Mouse (Mus musculus) C2C12 (cell line): ENCODE measurements at regions not wholly inside any gene's neighbourhood (a gene's known extent, or its start where the extent isn't known, plus 50 kb on each side); places are given as distances from the start of the nearest gene placed in this dataset.

Experiments used
- H3K27me3 ChIP-seq: one replicate; pipeline ENCODE4 v1.6.1; 2011; ENCODE audit not compliant: control insufficient read depth, insufficient read depth, insufficient read length
- H3K36me3 ChIP-seq: one replicate; pipeline ENCODE4 v1.6.1; 2011; ENCODE audit not compliant: control insufficient read depth, insufficient read depth
- H3K4me3 ChIP-seq: one replicate; pipeline ENCODE4 v1.5.1; 2011; ENCODE audit warnings: mild to moderate bottlenecking, control low read depth; ENCODE audit not compliant: poor library complexity, insufficient read depth, severe bottlenecking
- H3K79me2 ChIP-seq: one replicate; pipeline ENCODE4 v1.6.1; 2011; ENCODE audit not compliant: control insufficient read depth, insufficient read depth
- H3K79me3 ChIP-seq: one replicate; pipeline ENCODE4 v1.6.1; 2011; ENCODE audit warnings: low read depth, control low read depth
- H3ac ChIP-seq: one replicate; pipeline ENCODE3; 2011; ENCODE audit warnings: low read depth; ENCODE audit not compliant: control insufficient read depth, insufficient read length
- CEBPB ChIP-seq: IDR thresholded peaks from one replicate; pipeline ENCODE4 v1.6.1; 2011; ENCODE audit warnings: low read depth, mild to moderate bottlenecking, control low read depth, moderate library complexity
- CTCF ChIP-seq: IDR thresholded peaks from one replicate; pipeline ENCODE4 v1.5.1; 2011; ENCODE audit not compliant: control insufficient read depth, insufficient read depth, insufficient read length
- FOSL1 ChIP-seq: IDR thresholded peaks from one replicate; pipeline ENCODE4 v1.8.0; 2011; ENCODE audit warnings: mild to moderate bottlenecking, low read length; ENCODE audit not compliant: poor library complexity, insufficient read depth, severe bottlenecking
- MAX ChIP-seq: IDR thresholded peaks from one replicate; pipeline ENCODE4 v1.6.1; 2011; ENCODE audit warnings: mild to moderate bottlenecking, control low read depth
- MYOD1 ChIP-seq: IDR thresholded peaks from one replicate; pipeline ENCODE4 v1.6.1; 2011; ENCODE audit warnings: low read depth; ENCODE audit not compliant: control insufficient read depth, insufficient read length
- MYOG ChIP-seq: IDR thresholded peaks from one replicate; pipeline ENCODE4 v1.6.1; 2011; ENCODE audit not compliant: control insufficient read depth, insufficient read length; ENCODE audit errors: extremely low read depth
- USF1 ChIP-seq: IDR thresholded peaks from one replicate; pipeline ENCODE4 v1.6.1; 2011; ENCODE audit warnings: low read depth, mild to moderate bottlenecking, control low read depth, moderate library complexity

DNA sequence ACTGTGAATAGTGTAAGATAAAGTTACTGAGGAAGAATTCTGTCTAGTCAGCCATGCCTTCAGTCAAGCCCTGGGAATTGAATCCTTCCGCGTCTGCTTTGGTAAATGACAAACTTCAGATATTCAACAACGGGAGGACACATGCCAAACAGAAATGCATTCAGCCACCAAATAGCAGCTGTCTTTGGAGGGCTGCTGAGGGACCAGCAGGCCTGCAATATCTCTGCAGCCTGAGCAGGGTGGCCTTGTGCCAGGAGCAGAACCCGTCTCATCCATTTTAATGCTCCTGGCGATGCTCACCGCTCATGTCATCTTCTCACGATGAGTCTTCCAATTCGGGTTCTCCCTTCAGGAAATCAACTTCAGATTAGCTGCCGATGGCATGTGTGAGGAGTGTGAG, 87.1 kb upstream of the Pik3r1 start:
- H3K4me3 ChIP-seq = no peak overlapping the region
- H3K79me3 ChIP-seq = no peaks in the 10 kb centered on the region
- TF ChIP-seq MYOD1 (no peak), USF1 (no peak), MYOG (no peak), CEBPB (no peak), MAX (no peak), CTCF (no peak), FOSL1 (no peak)

DNA sequence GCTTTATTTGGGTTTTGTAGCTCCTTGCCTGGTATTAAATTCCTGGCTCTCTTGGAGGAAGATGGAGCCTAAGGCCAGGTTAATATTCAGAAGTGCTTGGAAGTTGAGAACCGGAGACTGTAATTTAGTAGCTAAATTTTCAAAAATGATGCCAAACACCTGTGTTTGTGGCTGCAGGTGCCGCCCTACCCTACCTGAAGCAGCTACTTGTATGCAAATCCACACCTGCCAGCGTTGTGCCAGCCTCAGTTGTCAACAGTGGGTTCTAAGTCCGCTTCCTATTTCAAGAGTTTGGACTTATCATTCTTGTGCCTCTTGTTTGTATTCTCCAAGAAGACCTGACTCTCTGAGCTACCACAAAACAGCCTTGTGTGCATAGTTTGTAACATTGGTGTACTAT, 92.7 kb upstream of the Pik3r1 start:
- TF ChIP-seq FOSL1 (no peak), MYOD1 (no peak), CEBPB (no peak), MAX (no peak), USF1 (no peak), MYOG (no peak), CTCF (no peak)
- Histone ChIP-seq H3K79me3 (no peaks in the 10 kb centered on the region), H3K36me3 (no peaks in the 10 kb centered on the region), H3K79me2 (no peaks in the 10 kb centered on the region), H3K4me3 (no peak overlapping the region), H3K27me3 (no peaks in the 10 kb centered on the region), H3ac (no peak overlapping the region)

More for the DNA sequence above, 87.1 kb upstream of the Pik3r1 start:
- Histone ChIP-seq H3K79me2 (no peaks in the 10 kb centered on the region), H3K36me3 (no peaks in the 10 kb centered on the region), H3K27me3 (no peaks in the 10 kb centered on the region), H3ac (no peak overlapping the region)

DNA sequence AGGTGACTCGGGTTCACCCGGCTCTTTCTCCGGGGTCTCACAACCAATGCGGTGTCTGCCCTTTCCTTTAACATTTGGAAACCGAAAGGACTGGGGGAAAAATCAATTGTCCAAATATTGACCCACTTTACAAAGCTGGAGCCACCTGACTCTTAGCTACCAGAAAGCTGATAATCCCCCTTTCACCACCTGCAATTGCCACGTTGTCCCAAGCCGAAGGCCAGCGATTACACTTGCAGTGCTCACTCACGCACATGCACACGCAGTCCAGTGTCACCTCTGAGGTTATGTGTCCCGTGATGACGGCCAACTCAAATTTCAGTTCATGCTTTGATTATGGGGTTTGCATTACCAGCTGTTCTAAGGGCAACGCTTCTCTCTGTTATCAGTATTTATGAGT, 94.0 kb upstream of the Pik3r1 start:
- Histone ChIP-seq H3K79me3 (no peaks in the 10 kb centered on the region), H3K4me3 (no peak overlapping the region), H3ac (no peak overlapping the region), H3K79me2 (no peaks in the 10 kb centered on the region), H3K36me3 (no peaks in the 10 kb centered on the region), H3K27me3 (no peaks in the 10 kb centered on the region)
- TF ChIP-seq MAX (no peak), CEBPB (no peak), MYOG (no peak), MYOD1 (no peak), USF1 (no peak), CTCF (no peak), FOSL1 (no peak)

DNA sequence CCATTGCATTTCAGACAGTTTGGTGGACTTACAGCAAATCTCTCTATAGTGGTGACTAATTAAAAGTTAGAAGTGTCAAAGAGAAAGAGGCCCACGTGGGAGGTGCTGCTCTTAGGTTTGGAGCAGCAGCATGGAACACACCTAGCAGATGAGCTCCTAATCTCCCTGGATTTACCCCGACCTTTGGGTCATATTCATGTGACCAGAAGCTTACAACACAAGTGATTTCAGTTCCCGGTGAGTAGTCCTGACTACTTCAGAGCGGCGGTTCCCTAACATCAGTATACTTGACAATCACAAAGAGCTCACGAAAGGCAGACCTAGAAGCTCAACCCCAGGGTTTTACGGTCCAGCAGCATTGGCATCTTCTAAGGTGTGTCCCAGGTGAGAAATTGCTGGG, 95.0 kb upstream of the Pik3r1 start:
- no peaks in the 10 kb centered on the region for H3K36me3 ChIP-seq
- no peaks in the 10 kb centered on the region for H3K79me3 ChIP-seq
- H3K27me3 ChIP-seq = no peaks in the 10 kb centered on the region
- no peaks in the 10 kb centered on the region for H3K79me2 ChIP-seq
- no peak overlapping the region for H3K4me3 ChIP-seq
- no peak overlapping the region for H3ac ChIP-seq
- TF ChIP-seq MYOG (no peak), MAX (no peak), USF1 (no peak), CTCF (no peak), FOSL1 (no peak), MYOD1 (no peak), CEBPB (no peak)

DNA sequence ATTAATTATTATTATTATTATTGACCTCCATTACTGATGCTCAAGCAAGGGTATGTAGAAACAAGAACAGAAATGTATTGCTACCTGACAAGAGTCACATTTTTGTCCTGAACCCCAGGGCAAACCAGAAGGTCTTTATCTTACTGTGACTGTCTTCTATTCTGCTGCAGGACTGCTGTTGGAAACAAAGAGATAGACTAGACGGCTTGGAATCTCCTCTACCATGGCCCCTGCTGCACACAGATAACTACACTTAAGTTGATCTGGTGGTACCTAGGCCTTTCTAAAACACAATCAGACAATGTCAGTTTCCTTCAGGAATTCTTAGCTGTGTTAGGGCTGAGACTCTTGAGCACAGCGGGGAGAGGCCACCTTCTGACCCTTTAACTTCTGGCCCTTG, 95.6 kb upstream of the Pik3r1 start:
- H3K79me2 ChIP-seq = no peaks in the 10 kb centered on the region
- no peaks in the 10 kb centered on the region for H3K36me3 ChIP-seq
- H3ac ChIP-seq = no peak overlapping the region
- no peaks in the 10 kb centered on the region for H3K79me3 ChIP-seq
- no peak for TF ChIP-seq MYOD1
- no peak for TF ChIP-seq USF1
- TF ChIP-seq FOSL1 = no peak
- no peak for TF ChIP-seq CTCF
- TF ChIP-seq MAX = no peak
- TF ChIP-seq MYOG = no peak
- TF ChIP-seq CEBPB = no peak
- H3K4me3 ChIP-seq = no peak overlapping the region
- no peaks in the 10 kb centered on the region for H3K27me3 ChIP-seq

DNA sequence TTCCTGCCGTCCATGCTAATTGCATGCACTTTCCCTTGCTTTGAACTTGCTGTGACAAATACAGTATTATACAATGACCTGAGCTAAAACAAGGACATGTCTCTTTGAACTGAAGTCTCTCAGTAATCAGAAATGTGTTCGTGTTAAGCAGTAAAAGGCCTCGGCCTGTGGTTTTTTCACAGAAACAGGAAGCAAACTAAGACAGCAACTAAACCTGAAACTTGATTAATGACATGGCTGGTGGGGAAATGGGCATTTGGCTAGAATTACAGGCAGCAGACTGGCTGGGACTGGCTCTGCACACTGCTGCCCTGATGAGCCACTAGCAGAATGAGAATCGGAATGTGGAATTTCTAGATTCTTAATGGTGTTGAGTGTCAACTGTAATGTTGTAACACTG, 98.8 kb upstream of the Pik3r1 start:
- no peak overlapping the region for H3ac ChIP-seq
- TF ChIP-seq MYOD1 (no peak), MYOG (no peak), FOSL1 (no peak), MAX (no peak), CTCF (no peak), CEBPB (no peak), USF1 (no peak)

More for the DNA sequence above, 98.8 kb upstream of the Pik3r1 start:
- H3K79me2 ChIP-seq = no peaks in the 10 kb centered on the region
- no peaks in the 10 kb centered on the region for H3K36me3 ChIP-seq
- H3K4me3 ChIP-seq = no peak overlapping the region
- no peaks in the 10 kb centered on the region for H3K79me3 ChIP-seq
- H3K27me3 ChIP-seq = no peaks in the 10 kb centered on the region
